Mouse (Mus musculus) erythroblast, embryonic 14.5 days (primary cell): ENCODE measurements around the gene Gpr158. TPM values are rescaled to one million over a fixed set of nuclear protein-coding genes. Genes with fewer than 3 reads are reported as not detected.

Source experiments
- H3K27me3 ChIP-seq: 2 replicates; pipeline ENCODE4 v1.6.1; 2012; ENCODE audit warnings: inconsistent platforms; ENCODE audit not compliant: control insufficient read depth
- H3K36me3 ChIP-seq: 2 replicates; pipeline ENCODE4 v1.6.1; 2012; ENCODE audit warnings: mild to moderate bottlenecking, inconsistent platforms; ENCODE audit not compliant: control insufficient read depth
- H3K4me1 ChIP-seq: 2 replicates; pipeline ENCODE4 v1.6.1; 2012; ENCODE audit warnings: inconsistent platforms; ENCODE audit not compliant: control insufficient read depth
- H3K4me3 ChIP-seq: replicated peaks from 2 replicates; pipeline ENCODE3; 2012; ENCODE audit warnings: moderate library complexity, mild to moderate bottlenecking, inconsistent platforms
- H3K9me3 ChIP-seq: 2 replicates; pipeline ENCODE4 v1.6.1; 2012; ENCODE audit warnings: low read length, inconsistent platforms, mixed read lengths; ENCODE audit not compliant: control insufficient read depth
- GATA1 ChIP-seq: IDR thresholded peaks from 2 replicates; pipeline ENCODE4 v1.6.1; 2012; ENCODE audit warnings: low read length, inconsistent platforms, mixed read lengths
- TAL1 ChIP-seq: IDR thresholded peaks from 3 replicates; pipeline ENCODE4 v1.6.1; 2012; ENCODE audit warnings: low read length, inconsistent platforms, mixed read lengths
- polyA plus RNA-seq: library from polyadenylated mRNA; stranded (reverse); fragments of >175 nt; gene quantifications from 2 replicates; pipeline ENCODE4 v1.2.3, GENCODE M21; 2012

Gpr158 gene
- polyA plus RNA-seq, 1 experiment = not detected

GRCm38 (mm10) chr2:21499399-21499798 lies 132.1 kb downstream of the Gpr158 start:
- no peaks in the 10 kb centered on the region for H3K36me3 ChIP-seq
- no peaks in the 10 kb centered on the region for H3K27me3 ChIP-seq
- TF ChIP-seq TAL1 (no peak), GATA1 (no peak)
- no peak overlapping the region for H3K4me3 ChIP-seq
- no peaks in the 10 kb centered on the region for H3K4me1 ChIP-seq
- no peaks in the 10 kb centered on the region for H3K9me3 ChIP-seq

DNA sequence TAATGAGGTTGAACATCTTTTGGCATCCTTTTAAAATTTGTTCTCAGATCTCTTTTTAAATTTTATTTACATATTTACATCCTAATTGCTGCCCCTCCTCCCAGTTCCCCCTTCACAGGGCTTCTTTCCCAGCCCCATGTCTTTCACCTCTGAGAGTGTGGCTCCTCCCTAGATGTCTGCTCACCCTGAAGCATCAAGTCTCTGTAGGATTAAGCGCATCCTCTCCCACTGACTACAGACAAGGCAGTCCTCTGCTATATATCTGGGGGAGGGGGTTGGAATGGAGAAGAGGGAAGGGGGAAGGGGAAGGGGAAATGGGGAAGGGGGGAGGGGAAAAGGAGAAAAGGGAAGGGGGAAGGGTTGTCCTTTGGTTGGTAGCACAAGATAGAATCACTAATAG lies 140.1 kb downstream of the Gpr158 start:
- Histone ChIP-seq H3K4me1 (no peaks in the 10 kb centered on the region), H3K9me3 (no peaks in the 10 kb centered on the region), H3K36me3 (no peaks in the 10 kb centered on the region), H3K27me3 (no peaks in the 10 kb centered on the region), H3K4me3 (no peak overlapping the region)
- TF ChIP-seq TAL1 (no peak), GATA1 (no peak)

DNA sequence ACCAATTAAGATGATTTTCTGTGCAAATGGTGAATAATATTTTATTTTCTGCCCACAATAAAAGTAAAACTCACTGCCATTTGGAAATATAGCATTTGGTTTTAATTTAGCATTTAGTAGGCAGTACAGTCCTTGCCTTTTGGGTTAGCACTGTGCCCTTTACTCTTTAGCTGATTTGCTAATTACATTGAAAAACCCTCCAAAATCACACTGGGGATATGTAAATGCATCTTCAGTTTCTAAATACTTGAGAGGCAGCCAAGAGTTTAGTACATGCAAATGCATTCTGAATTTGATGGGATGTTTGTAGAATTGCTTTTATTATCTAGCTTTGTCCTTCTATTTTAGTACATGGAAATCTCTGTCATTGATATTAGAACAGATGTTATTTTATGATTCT lies 163.4 kb downstream of the Gpr158 start:
- Histone ChIP-seq H3K4me3 (no peak overlapping the region), H3K4me1 (no peaks in the 10 kb centered on the region), H3K9me3 (no peaks in the 10 kb centered on the region), H3K27me3 (no peaks in the 10 kb centered on the region), H3K36me3 (no peaks in the 10 kb centered on the region)
- no peak for TF ChIP-seq GATA1
- no peak for TF ChIP-seq TAL1

DNA sequence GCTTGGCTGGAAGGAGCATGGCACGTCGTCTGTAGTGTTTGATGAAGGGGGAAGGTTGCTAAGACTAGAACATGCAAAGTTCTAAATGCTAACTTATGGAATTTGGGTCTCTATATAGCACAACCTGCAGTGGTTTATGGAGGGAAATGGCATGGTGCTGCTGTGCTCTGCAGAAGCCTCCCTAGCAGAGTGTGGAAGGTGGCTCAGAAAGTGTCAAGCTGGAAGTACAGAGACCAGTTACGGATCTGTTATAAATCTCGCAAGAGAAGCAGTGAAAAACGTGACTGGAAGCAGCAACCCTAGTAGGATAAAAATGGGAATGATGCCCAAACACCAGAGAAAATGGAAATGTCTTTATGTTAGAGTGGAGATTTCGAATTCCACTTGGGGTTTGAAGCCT lies 251.8 kb downstream of the Gpr158 start:
- no peaks in the 10 kb centered on the region for H3K27me3 ChIP-seq
- 0 out of 2 replicates have a peak, but pooled peaks cover 3% of the 10 kb centered on the region for H3K9me3 ChIP-seq
- no peaks in the 10 kb centered on the region for H3K36me3 ChIP-seq
- TF ChIP-seq TAL1 (no peak), GATA1 (no peak)
- H3K4me3 ChIP-seq = no peak overlapping the region
- H3K4me1 ChIP-seq = no peaks in the 10 kb centered on the region

GRCm38 (mm10) chr2:21632136-21632535 lies 264.8 kb downstream of the Gpr158 start:
- no peaks in the 10 kb centered on the region for H3K4me1 ChIP-seq
- H3K4me3 ChIP-seq = no peak overlapping the region
- TF ChIP-seq TAL1 (no peak), GATA1 (no peak)
- H3K27me3 ChIP-seq = no peaks in the 10 kb centered on the region
- no peaks in the 10 kb centered on the region for H3K9me3 ChIP-seq
- no peaks in the 10 kb centered on the region for H3K36me3 ChIP-seq

- H3K27me3 ChIP-seq = no peaks in the 10 kb centered on the region
- H3K4me3 ChIP-seq = no peak overlapping the region
- no peaks in the 10 kb centered on the region for H3K9me3 ChIP-seq
- no peak for TF ChIP-seq GATA1
- TF ChIP-seq TAL1 = no peak
- H3K36me3 ChIP-seq = no peaks in the 10 kb centered on the region
- no peaks in the 10 kb centered on the region for H3K4me1 ChIP-seq
Observed at GRCm38 (mm10) chr2:21665721-21666120, 298.4 kb downstream of the Gpr158 start.

DNA sequence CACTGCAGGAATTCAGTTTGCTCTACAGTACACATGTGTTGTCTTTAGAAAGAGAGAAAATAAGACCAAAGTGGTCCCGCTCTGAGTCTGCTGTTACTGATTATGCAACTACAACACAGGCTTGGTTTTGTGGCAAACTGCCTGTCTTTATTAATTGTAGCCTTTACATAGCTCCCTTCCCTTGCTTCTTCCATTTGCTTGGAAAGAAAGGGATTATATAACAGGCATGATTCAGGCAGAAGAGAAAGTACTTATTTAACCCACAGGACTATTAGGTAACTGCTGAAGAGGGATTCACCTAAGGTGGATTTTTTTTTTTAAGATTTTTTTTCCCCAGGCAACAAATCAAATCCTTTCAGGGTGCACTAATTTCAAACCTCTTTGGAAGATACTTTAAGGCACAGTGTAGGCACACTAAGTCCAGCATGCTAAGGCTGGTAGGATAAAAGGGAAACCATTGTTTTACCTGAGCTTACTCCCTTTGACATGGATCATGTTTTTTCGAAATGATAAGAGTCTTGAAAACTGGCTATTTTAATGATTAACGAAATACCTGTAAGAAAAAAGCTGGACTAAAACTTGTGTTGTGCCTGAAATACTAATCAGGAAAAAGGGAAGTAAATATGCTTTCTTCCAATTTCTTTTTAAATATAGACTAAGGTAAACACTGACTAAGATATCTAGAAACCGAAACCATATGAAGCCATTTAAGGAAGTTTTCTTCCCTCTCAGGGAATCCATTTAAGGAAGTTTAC lies 308.9 kb downstream of the Gpr158 start:
- Histone ChIP-seq H3K27me3 (no peaks in the 10 kb centered on the region), H3K36me3 (no peaks in the 10 kb centered on the region), H3K4me3 (no peak overlapping the region), H3K9me3 (no peaks in the 10 kb centered on the region), H3K4me1 (no peaks in the 10 kb centered on the region)
- no peak for TF ChIP-seq GATA1
- no peak for TF ChIP-seq TAL1

DNA sequence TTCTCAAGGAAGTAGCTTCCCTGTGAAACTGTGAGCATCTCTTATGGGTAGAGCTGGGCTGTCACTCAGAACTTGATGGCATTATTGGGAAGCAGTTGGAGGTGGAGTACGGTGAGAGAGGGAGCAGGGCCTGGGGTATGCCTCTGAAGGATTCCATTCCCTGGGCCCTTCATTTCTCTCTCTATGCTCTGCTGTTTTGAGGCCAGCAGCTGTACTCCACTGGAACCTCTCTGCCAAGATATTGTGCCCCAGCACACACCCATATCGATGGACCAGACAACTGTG lies 309.4 kb downstream of the Gpr158 start:
- Histone ChIP-seq H3K4me3 (no peak overlapping the region), H3K4me1 (no peaks in the 10 kb centered on the region), H3K9me3 (no peaks in the 10 kb centered on the region), H3K36me3 (no peaks in the 10 kb centered on the region), H3K27me3 (no peaks in the 10 kb centered on the region)
- no peak for TF ChIP-seq GATA1
- TF ChIP-seq TAL1 = no peak

GRCm38 (mm10) chr2:21680735-21681270 lies 313.5 kb downstream of the Gpr158 start:
- no peaks in the 10 kb centered on the region for H3K36me3 ChIP-seq
- H3K4me3 ChIP-seq = no peak overlapping the region
- no peaks in the 10 kb centered on the region for H3K4me1 ChIP-seq
- H3K9me3 ChIP-seq = no peaks in the 10 kb centered on the region
- no peak for TF ChIP-seq TAL1
- TF ChIP-seq GATA1 = no peak
- no peaks in the 10 kb centered on the region for H3K27me3 ChIP-seq

GRCm38 (mm10) chr2:21684736-21685135 lies 317.4 kb downstream of the Gpr158 start:
- H3K4me1 ChIP-seq = no peaks in the 10 kb centered on the region
- TF ChIP-seq TAL1 (no peak), GATA1 (no peak)
- no peaks in the 10 kb centered on the region for H3K27me3 ChIP-seq
- H3K36me3 ChIP-seq = no peaks in the 10 kb centered on the region
- H3K9me3 ChIP-seq = no peaks in the 10 kb centered on the region
- H3K4me3 ChIP-seq = no peak overlapping the region
